Mouse (Mus musculus): Measurements from ENCODE around the gene Evl.
"Not testable (repeated sequence)": the region's sequence is repeated elsewhere in the genome, so short reads cannot be mapped to it uniquely, and the experiment has no call there.

Gene Evl

GRCm38 (mm10) chr12:108699576-108699975 is 145.1 kb downstream of the Evl start:
- DNase-seq: no peak

GRCm38 (mm10) chr12:108700037-108700436 is 145.5 kb downstream of the Evl start:
- DNase-seq: no peak

GRCm38 (mm10) chr12:108701221-108701620 is 146.7 kb downstream of the Evl start:
- DNase-seq: peak; percentile 0

GRCm38 (mm10) chr12:108702185-108702584 is 147.7 kb downstream of the Evl start, which contains the start of gene Degs2:
TSS of gene Degs2 (minus strand) at chr12:108702315.
- peak; percentile 42 for DNase-seq

- DNase-seq: no peak
These were observed 151.0 kb downstream of the Evl start for GRCm38 (mm10) chr12:108705486-108705885.

- no peak for DNase-seq
These were observed 151.6 kb downstream of the Evl start for GRCm38 (mm10) chr12:108706129-108706528.

- no peak for DNase-seq
These were observed 154.9 kb downstream of the Evl start for GRCm38 (mm10) chr12:108709386-108709785.

GRCm38 (mm10) chr12:108709964-108710765 is 155.6 kb downstream of the Evl start:
- no peak for DNase-seq

GRCm38 (mm10) chr12:108710861-108711615 is 156.5 kb downstream of the Evl start:
- DNase-seq: peak; percentile 64

GRCm38 (mm10) chr12:108712481-108712880 is 158.0 kb downstream of the Evl start:
- no peak for DNase-seq

- not testable (repeated sequence) for DNase-seq
These were observed 159.5 kb downstream of the Evl start for GRCm38 (mm10) chr12:108713972-108714371.

GRCm38 (mm10) chr12:108715854-108716253 is 161.3 kb downstream of the Evl start:
- no peak for DNase-seq

- no peak for DNase-seq
These were observed 164.0 kb downstream of the Evl start for GRCm38 (mm10) chr12:108718485-108718884.

- no peak for DNase-seq
These were observed 167.9 kb downstream of the Evl start for GRCm38 (mm10) chr12:108722464-108722863.

- no peak for DNase-seq
These were observed 169.3 kb downstream of the Evl start for GRCm38 (mm10) chr12:108723841-108724240.

- no peak for DNase-seq
These were observed 179.9 kb downstream of the Evl start for GRCm38 (mm10) chr12:108734386-108734785.

- DNase-seq: no peak
These were observed 183.3 kb downstream of the Evl start for GRCm38 (mm10) chr12:108737838-108738237.

All from lung, postnatal 10 days (tissue).